Mouse (Mus musculus) large intestine, adult 2 months (tissue): Measurements from ENCODE around the gene Utp11. TPM values are rescaled to one million over a fixed set of nuclear protein-coding genes. Genes with fewer than 3 reads are reported as not detected.

Source experiments
- DNase-seq: peaks from one replicate; pipeline ENCODE4 v3.0.0-alpha.2; 2012; ENCODE audit warnings: low read depth, low spot score
- WGBS: fragments of 180-500 bp; shearing (Covaris S2); methylation state at CpG from one replicate; pipeline ENCODE4 v1.1.7; 2018; 5-methylcytosine and 5-hydroxymethylcytosine counted together
- polyA plus RNA-seq: library from polyadenylated mRNA; depleted of rRNA; stranded (reverse); fragments of >200 nt; gene quantifications from 2 replicates; pipeline ENCODE4 v1.2.3, GENCODE M21; 2012

Gene Utp11
- polyA plus RNA-seq, 1 experiment, result 4.0 TPM

- no peak for DNase-seq
- WGBS, result 89% methylated on average over 23 of the region's 23 CpGs
Observed at GRCm38 (mm10) chr4:124705661-124706269, 12.4 kb upstream of the Utp11 start.

GRCm38 (mm10) chr4:124704797-124705474 lies 11.5 kb upstream of the Utp11 start:
- WGBS, result 50% methylated on average over 11 of the region's 11 CpGs
- no peak for DNase-seq

GRCm38 (mm10) chr4:124703881-124704796 lies 10.7 kb upstream of the Utp11 start:
- DNase-seq, result no peak

GRCm38 (mm10) chr4:124703406-124703805 lies 10.0 kb upstream of the Utp11 start:
- WGBS, result 46% methylated on average over 2 of the region's 2 CpGs
- DNase-seq, result no peak

More at GRCm38 (mm10) chr4:124703881-124704796, 10.7 kb upstream of the Utp11 start:
- WGBS, result 45% methylated on average over 6 of the region's 6 CpGs

- WGBS, result 64% methylated on average over 5 of the region's 5 CpGs
- DNase-seq, result no peak
Observed at GRCm38 (mm10) chr4:124701916-124702315, 8.5 kb upstream of the Utp11 start.

- 20% methylated on average over 22 of the region's 22 CpGs for WGBS
- no peak for DNase-seq
Observed at GRCm38 (mm10) chr4:124701052-124701845, 7.8 kb upstream of the Utp11 start.

- no peak for DNase-seq
- WGBS, result 1% methylated on average over 48 of the region's 59 CpGs
Observed at GRCm38 (mm10) chr4:124700248-124700971, 7.0 kb upstream of the Utp11 start, which contains the start of gene Fhl3. Gene Fhl3, plus strand, starts transcription at chr4:124700701.

- no peak for DNase-seq
- WGBS, result 39% methylated on average over 6 of the region's 6 CpGs
Observed at GRCm38 (mm10) chr4:124699791-124700190, 6.4 kb upstream of the Utp11 start.

GRCm38 (mm10) chr4:124695786-124696516 lies 2.6 kb upstream of the Utp11 start:
- DNase-seq, result no peak
- WGBS, result 15% methylated on average over 18 of the region's 18 CpGs

GRCm38 (mm10) chr4:124694572-124694971 lies 1.2 kb upstream of the Utp11 start:
- WGBS, result 87% methylated on average over 2 of the region's 2 CpGs
- DNase-seq, result no peak

GRCm38 (mm10) chr4:124692416-124692861 lies 961 bp downstream of the Utp11 start:
- no peak for DNase-seq
- WGBS, result 18% methylated on average over 3 of the region's 3 CpGs

GRCm38 (mm10) chr4:124691455-124691854 lies 1.9 kb downstream of the Utp11 start:
- 73% methylated on average over 8 of the region's 8 CpGs for WGBS
- DNase-seq, result no peak

GRCm38 (mm10) chr4:124685897-124686402 lies 7.5 kb downstream of the Utp11 start:
- no peak for DNase-seq
- 68% methylated on average over 8 of the region's 8 CpGs for WGBS

GRCm38 (mm10) chr4:124685453-124685852 lies 7.9 kb downstream of the Utp11 start:
- DNase-seq, result no peak
- WGBS, result 77% methylated on average over 8 of the region's 8 CpGs

GRCm38 (mm10) chr4:124685004-124685403 lies 8.4 kb downstream of the Utp11 start:
- no peak for DNase-seq

GRCm38 (mm10) chr4:124683474-124683873 lies 9.9 kb downstream of the Utp11 start:
- no peak for DNase-seq
- WGBS, result 34% methylated on average over 4 of the region's 4 CpGs

More at GRCm38 (mm10) chr4:124685004-124685403, 8.4 kb downstream of the Utp11 start:
- WGBS, result 71% methylated on average over 4 of the region's 4 CpGs

GRCm38 (mm10) chr4:124682270-124682669 lies 11.1 kb downstream of the Utp11 start:
- no peak for DNase-seq

GRCm38 (mm10) chr4:124675958-124676357 lies 17.4 kb downstream of the Utp11 start:
- WGBS, result 85% methylated on average over 6 of the region's 6 CpGs

More at GRCm38 (mm10) chr4:124682270-124682669, 11.1 kb downstream of the Utp11 start:
- 62% methylated on average over 7 of the region's 7 CpGs for WGBS

More at GRCm38 (mm10) chr4:124675958-124676357, 17.4 kb downstream of the Utp11 start:
- DNase-seq, result no peak
